Mouse (Mus musculus) midbrain, embryonic 12.5 days (tissue): ENCODE measurements around the gene Olfr1323. TPM values are rescaled to one million over a fixed set of nuclear protein-coding genes. Genes with fewer than 3 reads are reported as not detected.

Source experiments
- ATAC-seq: fragments of 200-750 bp; cut with Nextera tagmentation; 2 replicates; pipeline ENCODE4 v1.8.0; 2017; ENCODE audit warnings: low read depth, moderate TSS enrichment, moderate library complexity; ENCODE audit not compliant: low FRiP score
- H3K27ac ChIP-seq: fragments of 300-500 bp; sonication (generic); replicated peaks from 2 replicates; pipeline ENCODE4 v1.5.1; 2016; ENCODE audit warnings: mild to moderate bottlenecking
- H3K27me3 ChIP-seq: fragments of 300-500 bp; sonication (generic); 2 replicates; pipeline ENCODE4 v1.6.1; 2016; ENCODE audit warnings: mild to moderate bottlenecking
- H3K36me3 ChIP-seq: fragments of 300-500 bp; sonication (generic); 2 replicates; pipeline ENCODE4 v1.6.1; 2016
- H3K4me1 ChIP-seq: fragments of 300-500 bp; sonication (generic); 2 replicates; pipeline ENCODE4 v1.6.1; 2016
- H3K4me2 ChIP-seq: fragments of 300-500 bp; sonication (generic); replicated peaks from 2 replicates; pipeline ENCODE4 v1.6.1; 2016; ENCODE audit warnings: mild to moderate bottlenecking, moderate library complexity
- H3K4me3 ChIP-seq: fragments of 300-500 bp; sonication (generic); 2 replicates; pipeline ENCODE4 v1.5.1; 2016; ENCODE audit warnings: mild to moderate bottlenecking
- H3K9ac ChIP-seq: fragments of 300-500 bp; sonication (generic); replicated peaks from 2 replicates; pipeline ENCODE4 v1.6.1; 2016; ENCODE audit warnings: mild to moderate bottlenecking, moderate library complexity
- H3K9me3 ChIP-seq: fragments of 300-500 bp; sonication (generic); 2 replicates; pipeline ENCODE4 v1.6.1; 2016; ENCODE audit warnings: mild to moderate bottlenecking
- WGBS: fragments of 180-500 bp; shearing (Covaris S2); methylation state at CpG from one replicate; pipeline ENCODE4 v1.1.7; 2016; 5-methylcytosine and 5-hydroxymethylcytosine counted together
- polyA plus RNA-seq: library from polyadenylated mRNA; unstranded; fragments of >200 nt; fragmentation: Nextera tagmentation; extraction: Ambion mirVana; gene quantifications from 2 replicates; pipeline ENCODE4 v1.2.1, GENCODE M21; 2016

Olfr1323 gene
- not detected in 2 replicates for polyA plus RNA-seq

DNA sequence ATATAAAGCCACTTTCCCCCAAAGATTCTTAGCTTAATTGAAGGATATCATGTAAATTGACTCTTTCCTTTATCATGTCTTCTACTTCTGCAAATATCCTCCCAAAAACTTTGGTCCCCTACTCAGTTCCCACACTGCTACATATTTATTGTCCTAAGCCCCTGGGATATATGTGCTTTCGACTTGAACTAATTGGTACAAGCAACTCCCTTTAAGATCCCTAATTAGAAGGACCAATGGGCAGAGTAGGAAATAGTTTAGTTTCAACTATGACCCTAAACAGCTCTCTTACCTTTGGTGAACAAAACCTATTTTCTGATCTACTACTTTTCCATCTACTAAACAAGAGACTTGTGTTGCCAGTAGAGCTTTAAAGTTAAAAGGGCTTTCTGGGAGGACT is at the start of gene Olfr1323:
Olfr1323 (minus strand) TSS at position 101 of the 400 bp plus-strand sequence.
- H3K36me3 ChIP-seq: no peaks in the 10 kb centered on the region
- no peaks in the 10 kb centered on the region for H3K4me1 ChIP-seq
- H3K9ac ChIP-seq: no peak within 1 kb of the TSS
- no peak within 1 kb of the TSS for H3K4me3 ChIP-seq
- WGBS: 82% methylated on average over 1 of the region's 1 CpGs
- no peak within 1 kb of the TSS for H3K27ac ChIP-seq
- no peak within 1 kb of the TSS for H3K4me2 ChIP-seq
- no peaks in the 10 kb centered on the region for H3K27me3 ChIP-seq
- ATAC-seq: no peak
- H3K9me3 ChIP-seq: no peaks in the 10 kb centered on the region

DNA sequence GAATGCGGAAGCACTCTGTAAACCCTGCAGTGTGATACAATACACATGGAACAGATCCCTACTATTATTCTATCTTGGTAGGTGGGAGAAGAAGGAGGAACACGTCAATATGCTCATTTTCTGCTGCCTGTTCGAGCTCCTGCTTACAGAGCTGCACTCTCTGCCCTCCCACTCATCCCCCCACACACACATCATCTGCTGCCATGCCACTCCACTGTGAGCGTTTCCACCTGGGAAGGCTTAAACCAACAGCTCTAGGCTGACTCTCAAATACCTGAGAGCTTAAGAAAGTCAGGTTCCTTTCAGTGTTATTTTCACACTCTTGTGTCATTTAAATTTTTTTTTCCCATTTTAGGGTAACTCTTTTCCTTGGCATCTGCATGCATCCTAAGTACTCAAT is 6.9 kb downstream of the Olfr1323 start:
- 42% methylated on average over 4 of the region's 4 CpGs for WGBS
- no peak overlapping the region for H3K27ac ChIP-seq
- no peak overlapping the region for H3K9ac ChIP-seq
- no peak overlapping the region for H3K4me2 ChIP-seq
- H3K9me3 ChIP-seq: no peaks in the 10 kb centered on the region
- H3K4me1 ChIP-seq: no peaks in the 10 kb centered on the region
- H3K27me3 ChIP-seq: no peaks in the 10 kb centered on the region
- H3K36me3 ChIP-seq: no peaks in the 10 kb centered on the region
- ATAC-seq: no peak
- no peak overlapping the region for H3K4me3 ChIP-seq

Other genes starting within 250 kb of the Olfr1323 start
- gene Igsf1, start 221.6 kb downstream of the Olfr1323 start, polyA plus RNA-seq: 1.9 and 2.1 TPM in 2 replicates
- not detected in 2 replicates for gene Olfr1322, start 127.9 kb downstream of the Olfr1323 start, polyA plus RNA-seq